Mouse (Mus musculus): Measurements from ENCODE around the gene Tmem221. TPM values are rescaled to one million over a fixed set of nuclear protein-coding genes. Genes with fewer than 3 reads are reported as not detected.

Gene Tmem221
- total and polyA plus RNA-seq, 3 experiments, result 4.1 to 35.2 (median 6.8) TPM

- DNase-seq, result no peak
Measured at GRCm38 (mm10) chr8:71577856-71578387, 19.3 kb upstream of the Tmem221 start.

- DNase-seq, result no peak
Measured at GRCm38 (mm10) chr8:71575020-71575419, 16.3 kb upstream of the Tmem221 start.

- peak; percentile 80 for DNase-seq
Measured at GRCm38 (mm10) chr8:71574426-71574825, 15.8 kb upstream of the Tmem221 start.

- peak; percentile 73 for DNase-seq
Measured at GRCm38 (mm10) chr8:71572847-71573633, 14.4 kb upstream of the Tmem221 start.

- no peak for DNase-seq
Measured at GRCm38 (mm10) chr8:71572077-71572476, 13.4 kb upstream of the Tmem221 start.

GRCm38 (mm10) chr8:71570291-71570954, 11.8 kb upstream of the Tmem221 start:
- DNase-seq, result peak; percentile 97

- DNase-seq, result peak; percentile 93
Measured at GRCm38 (mm10) chr8:71569366-71570290, 11.0 kb upstream of the Tmem221 start.

GRCm38 (mm10) chr8:71568941-71569340, 10.3 kb upstream of the Tmem221 start:
- no peak for DNase-seq

GRCm38 (mm10) chr8:71568387-71568937, 9.8 kb upstream of the Tmem221 start, which contains the start of gene Slc27a1:
Gene Slc27a1, plus strand, starts transcription at chr8:71568882.
- peak; percentile 93 for DNase-seq

- peak; percentile 34 for DNase-seq
Measured at GRCm38 (mm10) chr8:71567587-71567986, 8.9 kb upstream of the Tmem221 start.

GRCm38 (mm10) chr8:71566501-71566900, 7.8 kb upstream of the Tmem221 start, which contains the start of gene Nxnl1:
Gene Nxnl1, minus strand, starts transcription at chr8:71566601.
- no peak for DNase-seq

GRCm38 (mm10) chr8:71563992-71564391, 5.3 kb upstream of the Tmem221 start:
- DNase-seq, result no peak

- peak; percentile 89 for DNase-seq
Measured at GRCm38 (mm10) chr8:71562751-71563150, 4.1 kb upstream of the Tmem221 start.

GRCm38 (mm10) chr8:71561401-71561800, 2.7 kb upstream of the Tmem221 start:
- peak; percentile 68 for DNase-seq

GRCm38 (mm10) chr8:71560765-71561164, 2.1 kb upstream of the Tmem221 start:
- DNase-seq, result peak; percentile 70

- DNase-seq, result no peak
Measured at GRCm38 (mm10) chr8:71560071-71560470, 1.4 kb upstream of the Tmem221 start.

- peak; percentile 91 for DNase-seq
Measured at GRCm38 (mm10) chr8:71558958-71559690, 453 bp upstream of the Tmem221 start.

- no peak for DNase-seq
Measured at GRCm38 (mm10) chr8:71554644-71555043, 4.0 kb downstream of the Tmem221 start.

- no peak for DNase-seq
Measured at GRCm38 (mm10) chr8:71554001-71554400, 4.7 kb downstream of the Tmem221 start.

- no peak for DNase-seq
Measured at GRCm38 (mm10) chr8:71552770-71553169, 5.9 kb downstream of the Tmem221 start.

- no peak for DNase-seq
Measured at GRCm38 (mm10) chr8:71550754-71551153, 7.9 kb downstream of the Tmem221 start.
